Mouse (Mus musculus) left cerebral cortex, adult 8-10 months (tissue): Measurements from ENCODE around the gene Cdk17. TPM values are rescaled to one million over a fixed set of nuclear protein-coding genes. Genes with fewer than 3 reads are reported as not detected.

Experiments used
- microRNA-seq, 2 experiments: library from miRNA; unstranded; fragments of <30 nt; microRNA quantifications; one replicate each; pipeline ENCODE4 v1.2.0; 2022
- total RNA-seq, 4 experiments: library from RNA; stranded (reverse); gene quantifications; 2 replicates each; pipeline ENCODE4 v1.2.4; 2022

The Cdk17 gene
- total RNA-seq, 4 experiments from 2014 or later: 212 to 264 (median 240) TPM

Small RNA genes lying within 50 kb of the gene (microRNA-seq; reads per million reads assigned to microRNA genes)
- 0 reads per million in 2 experiments for gene Mir1931

Other genes starting within 250 kb of the Cdk17 start
- 10 to 100 TPM; 19.8 to 25.0 (median 21.4) TPM for gene Cfap54, start 79.3 kb upstream of the Cdk17 start, total RNA-seq
- gene Elk3, start 150.3 kb downstream of the Cdk17 start, total RNA-seq: 10 to 100 TPM in 2 of 4 experiments, 1 to 10 TPM in 2; 7.4 to 12.3 (median 9.6) TPM